Mouse (Mus musculus) liver, embryonic 15.5 days (tissue): ENCODE measurements around the gene Zfp940. TPM values are rescaled to one million over a fixed set of nuclear protein-coding genes. Genes with fewer than 3 reads are reported as not detected.
"Not testable (repeated sequence)": the region's sequence is repeated elsewhere in the genome, so short reads cannot be mapped to it uniquely, and the experiment has no call there.

Experiments
- ATAC-seq: fragments of 200-750 bp; cut with Nextera tagmentation; 2 replicates; pipeline ENCODE4 v1.8.0; 2017; ENCODE audit warnings: moderate number of reproducible peaks, mild to moderate bottlenecking, moderate library complexity; ENCODE audit not compliant: insufficient read depth
- H3K27ac ChIP-seq: fragments of 300-500 bp; sonication (generic); replicated peaks from 2 replicates; pipeline ENCODE4 v1.5.1; 2015; ENCODE audit warnings: mild to moderate bottlenecking, inconsistent platforms
- H3K27me3 ChIP-seq: fragments of 300-500 bp; sonication (generic); 2 replicates; pipeline ENCODE4 v1.6.1; 2015; ENCODE audit warnings: mild to moderate bottlenecking, inconsistent platforms
- H3K36me3 ChIP-seq: fragments of 300-500 bp; sonication (generic); replicated peaks from 2 replicates; pipeline ENCODE4 v1.6.1; 2015; ENCODE audit warnings: moderate library complexity, mild to moderate bottlenecking, inconsistent platforms
- H3K4me1 ChIP-seq: fragments of 300-500 bp; sonication (generic); replicated peaks from 2 replicates; pipeline ENCODE4 v1.6.1; 2015; ENCODE audit warnings: inconsistent platforms
- H3K4me2 ChIP-seq: fragments of 300-500 bp; sonication (generic); 2 replicates; pipeline ENCODE4 v1.6.1; 2015; ENCODE audit warnings: moderate library complexity, mild to moderate bottlenecking, inconsistent platforms
- H3K4me3 ChIP-seq: fragments of 300-500 bp; sonication (generic); replicated peaks from 2 replicates; pipeline ENCODE4 v1.5.1; 2015; ENCODE audit warnings: mild to moderate bottlenecking, inconsistent platforms
- H3K9ac ChIP-seq: fragments of 300-500 bp; sonication (generic); 2 replicates; pipeline ENCODE4 v1.6.1; 2015; ENCODE audit warnings: moderate library complexity, mild to moderate bottlenecking, inconsistent platforms
- H3K9me3 ChIP-seq: fragments of 300-500 bp; sonication (generic); replicated peaks from 2 replicates; pipeline ENCODE4 v1.6.1; 2016; ENCODE audit warnings: inconsistent platforms
- WGBS: fragments of 180-500 bp; shearing (Covaris S2); methylation state at CpG from one replicate; pipeline ENCODE4 v1.1.7; 2015; ENCODE audit warnings: mixed read lengths; ENCODE audit not compliant: insufficient replicate concordance; 5-methylcytosine and 5-hydroxymethylcytosine counted together
- polyA plus RNA-seq: library from polyadenylated mRNA; unstranded; fragments of >200 nt; fragmentation: Nextera tagmentation; extraction: Ambion mirVana; gene quantifications from 2 replicates; pipeline ENCODE4 v1.2.1, GENCODE M21; 2015

Gene Zfp940
- 0.36 and 0.83 TPM in 2 replicates for polyA plus RNA-seq

DNA sequence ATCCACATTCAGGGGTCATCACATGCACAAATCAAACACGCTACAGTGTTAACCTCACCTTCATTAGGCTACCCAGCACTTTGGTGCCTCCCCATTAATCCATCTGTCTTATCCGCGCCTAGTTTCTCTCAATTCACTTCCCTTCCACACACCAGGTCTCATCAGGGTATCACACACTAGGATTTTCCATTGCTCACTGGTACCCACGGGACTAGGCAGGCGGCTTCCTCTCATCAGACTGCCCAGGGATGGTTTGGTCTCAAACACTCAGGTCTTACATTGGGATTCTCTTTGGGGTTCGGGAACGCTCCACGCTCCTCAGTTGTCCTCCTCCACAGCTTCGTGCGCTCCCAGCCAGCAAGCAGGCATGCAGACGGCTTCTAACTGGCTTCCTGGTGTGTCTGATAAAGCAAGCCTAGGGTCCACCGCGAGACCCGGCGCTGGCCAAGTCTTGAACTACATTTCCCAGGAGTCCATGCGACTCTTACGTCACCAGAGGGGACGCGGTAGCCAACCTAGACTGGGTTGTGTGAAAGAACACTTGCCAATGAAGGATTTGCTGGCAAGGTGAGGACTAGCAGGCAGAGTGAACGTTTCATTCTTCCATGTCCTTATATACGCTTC lies at the start of gene Zfp940:
Gene Zfp940, minus strand, starts transcription at position 451 of the 624 bp plus-strand sequence.
- peak within 1 kb of the TSS; percentile 67 for H3K4me3 ChIP-seq
- peak within 1 kb of the TSS; percentile 43 for H3K9ac ChIP-seq
- H3K27ac ChIP-seq, result no peak within 1 kb of the TSS
- H3K9me3 ChIP-seq, result no peaks in the 10 kb centered on the region
- no peaks in the 10 kb centered on the region for H3K36me3 ChIP-seq
- peaks cover 12% of the 10 kb centered on the region for H3K4me1 ChIP-seq
- WGBS, result 2% methylated on average over 21 of the region's 21 CpGs
- ATAC-seq, result peak; percentile 85
- peak within 1 kb of the TSS; percentile 88 for H3K4me2 ChIP-seq
- H3K27me3 ChIP-seq, result no peaks in the 10 kb centered on the region

DNA sequence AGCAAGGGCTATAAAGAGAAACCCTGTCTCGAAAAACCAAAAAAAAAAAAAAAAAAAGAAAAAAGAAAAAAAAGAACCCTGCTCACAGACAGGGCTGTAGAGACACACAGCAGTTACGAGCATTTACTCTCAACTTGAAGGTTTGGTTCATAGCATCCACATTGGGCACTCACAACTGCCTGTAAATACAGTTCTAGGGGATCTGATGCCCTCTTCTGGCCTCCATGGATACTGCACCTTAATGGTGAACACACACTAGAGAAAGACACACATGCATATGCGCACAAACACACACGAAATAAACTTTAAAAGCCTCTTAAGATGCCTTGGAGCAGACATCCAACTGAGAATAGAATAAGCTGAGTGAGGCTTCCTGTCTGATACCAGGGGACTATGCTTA lies 44.9 kb upstream of the Zfp940 start:
- no peak overlapping the region for H3K4me3 ChIP-seq
- no peaks in the 10 kb centered on the region for H3K27me3 ChIP-seq
- no peak overlapping the region for H3K27ac ChIP-seq
- 77% methylated on average over 4 of the region's 4 CpGs for WGBS
- ATAC-seq, result no peak
- peaks cover 18% of the 10 kb centered on the region for H3K9me3 ChIP-seq
- no peaks in the 10 kb centered on the region for H3K4me1 ChIP-seq
- no peak overlapping the region for H3K4me2 ChIP-seq
- H3K36me3 ChIP-seq, result peaks cover 64% of the 10 kb centered on the region
- no peak overlapping the region for H3K9ac ChIP-seq

DNA sequence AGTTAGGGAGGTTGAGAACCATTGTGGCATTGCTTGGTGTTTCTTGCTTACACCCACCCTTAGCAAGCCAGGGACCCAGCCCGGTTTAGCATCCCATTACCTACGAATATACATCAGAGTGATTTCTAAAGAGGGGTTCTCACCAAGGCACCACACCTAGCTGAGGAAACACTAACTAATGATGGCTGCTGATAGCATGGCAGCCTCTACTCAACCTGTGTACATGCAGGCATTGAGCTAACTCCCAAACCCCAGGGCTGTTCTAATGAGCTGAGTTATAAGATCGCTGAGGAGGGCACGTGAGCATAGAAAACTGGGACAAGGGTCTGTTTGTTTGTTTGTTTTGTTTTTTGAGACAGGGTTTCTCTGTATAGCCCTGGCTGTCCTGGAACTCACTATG lies 39.3 kb upstream of the Zfp940 start:
- ATAC-seq, result no peak
- no peak overlapping the region for H3K9ac ChIP-seq
- peaks cover 51% of the 10 kb centered on the region for H3K36me3 ChIP-seq
- no peak overlapping the region for H3K27ac ChIP-seq
- no peaks in the 10 kb centered on the region for H3K27me3 ChIP-seq
- H3K4me3 ChIP-seq, result no peak overlapping the region
- peaks cover 33% of the 10 kb centered on the region for H3K9me3 ChIP-seq
- no peak overlapping the region for H3K4me2 ChIP-seq
- H3K4me1 ChIP-seq, result no peaks in the 10 kb centered on the region
- WGBS, result 81% methylated on average over 4 of the region's 4 CpGs

DNA sequence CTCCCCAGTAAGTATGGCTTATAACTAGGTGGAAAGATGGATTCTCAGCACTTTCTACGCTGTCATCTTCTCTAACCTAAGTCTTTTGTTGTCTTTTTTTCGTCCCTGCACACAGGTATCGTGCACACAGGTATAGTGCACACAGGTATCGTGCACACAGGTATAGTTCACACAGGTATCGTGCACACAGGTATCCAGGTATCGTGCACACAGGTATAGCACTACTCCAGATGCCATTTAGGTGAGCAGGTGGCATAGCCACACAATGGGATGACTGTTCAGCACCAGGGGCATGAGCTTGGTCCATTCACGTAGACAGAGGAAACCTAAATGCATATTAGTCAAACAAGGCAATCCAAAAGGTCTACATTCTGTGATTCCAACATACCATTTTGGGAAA lies 37.0 kb upstream of the Zfp940 start:
- Histone ChIP-seq H3K36me3 (peaks cover 37% of the 10 kb centered on the region), H3K4me2 (no peak overlapping the region), H3K27ac (no peak overlapping the region), H3K4me1 (no peaks in the 10 kb centered on the region), H3K9ac (no peak overlapping the region), H3K27me3 (no peaks in the 10 kb centered on the region), H3K4me3 (no peak overlapping the region), H3K9me3 (peaks cover 43% of the 10 kb centered on the region)
- 78% methylated on average over 7 of the region's 7 CpGs for WGBS
- no peak for ATAC-seq

DNA sequence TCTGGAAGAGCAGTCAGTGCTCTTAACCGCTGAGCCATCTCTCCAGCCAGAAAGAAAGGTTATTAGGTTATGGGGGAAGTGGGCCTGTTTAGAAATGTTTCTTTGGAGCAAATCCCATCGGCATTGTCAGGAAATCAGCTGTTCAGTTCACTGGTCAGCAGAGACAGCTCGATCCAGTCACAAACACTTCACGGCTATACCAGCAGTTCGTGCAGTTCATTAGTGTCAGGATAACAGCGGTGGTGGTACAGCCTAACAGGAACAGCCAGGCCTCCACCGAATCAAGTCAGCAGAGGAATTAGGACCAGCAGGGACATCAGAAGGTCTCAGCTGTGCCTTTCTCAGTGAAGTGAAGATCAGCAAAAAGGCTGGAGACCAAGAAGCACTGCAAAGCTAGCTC lies 27.4 kb upstream of the Zfp940 start:
- Histone ChIP-seq H3K27ac (no peak overlapping the region), H3K27me3 (no peaks in the 10 kb centered on the region), H3K36me3 (no peaks in the 10 kb centered on the region), H3K9ac (no peak overlapping the region), H3K4me1 (no peaks in the 10 kb centered on the region), H3K4me3 (no peak overlapping the region), H3K4me2 (no peak overlapping the region), H3K9me3 (peaks cover 7% of the 10 kb centered on the region)
- no peak for ATAC-seq
- 69% methylated on average over 7 of the region's 7 CpGs for WGBS

DNA sequence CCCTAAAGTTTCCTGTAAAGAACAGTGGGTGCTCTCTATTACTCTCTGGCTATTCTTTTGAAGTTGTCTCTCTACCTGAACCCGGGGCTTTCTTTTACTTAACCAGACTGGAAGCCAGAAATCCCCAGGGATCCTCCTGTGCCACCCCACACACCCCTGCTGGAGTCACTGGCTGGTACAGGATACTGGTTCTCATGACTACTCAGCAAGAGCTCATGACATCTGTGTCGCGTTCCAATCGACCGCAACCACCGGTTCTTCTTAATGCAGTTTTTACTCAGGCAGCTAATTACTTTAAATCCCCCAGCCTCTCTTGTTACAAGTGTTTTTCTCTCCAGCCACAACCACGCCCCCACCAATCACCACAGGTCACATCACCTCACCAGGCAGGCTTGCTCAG lies 26.6 kb upstream of the Zfp940 start:
- ATAC-seq, result no peak
- Histone ChIP-seq H3K4me3 (no peak overlapping the region), H3K27me3 (no peaks in the 10 kb centered on the region), H3K36me3 (peaks cover 8% of the 10 kb centered on the region), H3K4me2 (no peak overlapping the region), H3K9me3 (peaks cover 7% of the 10 kb centered on the region), H3K27ac (no peak overlapping the region), H3K4me1 (no peaks in the 10 kb centered on the region), H3K9ac (no peak overlapping the region)
- WGBS, result 67% methylated on average over 7 of the region's 7 CpGs

DNA sequence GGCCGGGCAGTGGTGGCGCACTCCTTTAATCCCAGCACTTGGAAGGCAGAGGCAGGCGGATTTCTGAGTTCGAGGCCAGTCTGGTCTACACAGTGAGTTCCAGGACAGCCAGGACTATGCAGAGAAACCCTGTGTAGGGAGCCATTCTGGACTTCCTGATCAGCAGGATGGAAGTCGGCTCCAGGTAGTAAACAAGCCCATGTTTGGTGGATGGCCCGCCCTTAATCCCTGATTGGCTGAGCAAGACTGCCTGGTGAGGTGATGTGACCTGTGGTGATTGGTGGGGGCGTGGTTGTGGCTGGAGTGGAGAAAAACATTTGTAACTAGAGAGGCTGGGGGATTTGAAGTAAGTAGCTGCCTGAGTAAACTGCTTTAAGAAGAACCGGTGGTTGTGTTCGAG lies 24.1 kb upstream of the Zfp940 start:
- H3K4me2 ChIP-seq, H3K4me1 ChIP-seq, H3K9me3 ChIP-seq, H3K4me3 ChIP-seq, ATAC-seq, H3K27ac ChIP-seq, H3K27me3 ChIP-seq, H3K9ac ChIP-seq: not testable (repeated sequence)
- WGBS, result 72% methylated on average over 9 of the region's 9 CpGs
- H3K36me3 ChIP-seq, result peaks cover 18% of the 10 kb centered on the region

DNA sequence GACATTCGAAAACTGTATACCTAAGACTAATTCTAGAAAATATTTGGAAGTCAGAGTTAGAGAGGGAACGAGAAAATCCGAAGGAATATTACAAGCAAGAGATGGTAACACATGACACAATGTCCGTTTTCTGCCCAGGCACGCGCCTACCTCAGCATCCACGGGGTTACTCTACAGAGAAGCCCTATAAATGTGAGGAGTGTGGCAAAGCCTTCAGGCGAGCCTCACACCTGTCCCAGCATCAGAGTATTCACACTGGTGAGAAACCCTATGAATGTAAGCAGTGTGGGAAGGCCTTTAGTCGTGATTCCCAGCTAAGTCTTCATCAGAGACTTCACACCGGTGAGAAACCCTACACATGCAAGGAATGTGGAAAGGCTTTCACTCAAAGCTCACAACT lies 20.8 kb upstream of the Zfp940 start:
- Histone ChIP-seq H3K27ac (no peak overlapping the region), H3K4me3 (no peak overlapping the region), H3K4me1 (no peaks in the 10 kb centered on the region), H3K4me2 (no peak overlapping the region), H3K27me3 (no peaks in the 10 kb centered on the region), H3K9ac (no peak overlapping the region), H3K9me3 (peaks cover 4% of the 10 kb centered on the region; the same call in 1 of the 2 replicates), H3K36me3 (peaks cover 18% of the 10 kb centered on the region)
- no peak for ATAC-seq
- WGBS, result 78% methylated on average over 10 of the region's 10 CpGs

DNA sequence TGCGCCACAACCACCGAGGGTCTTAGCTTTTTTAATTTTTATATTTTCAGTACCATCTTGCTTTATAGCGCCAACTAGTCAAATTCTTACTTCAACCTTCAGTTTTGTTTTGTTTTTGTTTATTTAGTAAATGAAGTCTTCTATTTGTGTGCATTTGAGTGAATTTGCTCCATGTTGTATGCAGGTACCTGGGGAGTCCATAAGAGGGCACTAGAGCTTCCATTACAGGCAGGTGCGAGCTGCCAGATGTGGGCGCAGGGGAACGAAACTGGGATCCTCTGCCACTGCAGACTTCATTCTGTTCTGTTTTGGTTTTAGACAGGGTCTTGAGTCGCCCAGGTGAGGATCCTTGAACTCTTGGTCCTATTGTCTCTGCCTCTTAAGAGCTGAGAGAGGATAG lies 8.2 kb upstream of the Zfp940 start:
- WGBS, result 82% methylated on average over 7 of the region's 7 CpGs
- no peak for ATAC-seq

DNA sequence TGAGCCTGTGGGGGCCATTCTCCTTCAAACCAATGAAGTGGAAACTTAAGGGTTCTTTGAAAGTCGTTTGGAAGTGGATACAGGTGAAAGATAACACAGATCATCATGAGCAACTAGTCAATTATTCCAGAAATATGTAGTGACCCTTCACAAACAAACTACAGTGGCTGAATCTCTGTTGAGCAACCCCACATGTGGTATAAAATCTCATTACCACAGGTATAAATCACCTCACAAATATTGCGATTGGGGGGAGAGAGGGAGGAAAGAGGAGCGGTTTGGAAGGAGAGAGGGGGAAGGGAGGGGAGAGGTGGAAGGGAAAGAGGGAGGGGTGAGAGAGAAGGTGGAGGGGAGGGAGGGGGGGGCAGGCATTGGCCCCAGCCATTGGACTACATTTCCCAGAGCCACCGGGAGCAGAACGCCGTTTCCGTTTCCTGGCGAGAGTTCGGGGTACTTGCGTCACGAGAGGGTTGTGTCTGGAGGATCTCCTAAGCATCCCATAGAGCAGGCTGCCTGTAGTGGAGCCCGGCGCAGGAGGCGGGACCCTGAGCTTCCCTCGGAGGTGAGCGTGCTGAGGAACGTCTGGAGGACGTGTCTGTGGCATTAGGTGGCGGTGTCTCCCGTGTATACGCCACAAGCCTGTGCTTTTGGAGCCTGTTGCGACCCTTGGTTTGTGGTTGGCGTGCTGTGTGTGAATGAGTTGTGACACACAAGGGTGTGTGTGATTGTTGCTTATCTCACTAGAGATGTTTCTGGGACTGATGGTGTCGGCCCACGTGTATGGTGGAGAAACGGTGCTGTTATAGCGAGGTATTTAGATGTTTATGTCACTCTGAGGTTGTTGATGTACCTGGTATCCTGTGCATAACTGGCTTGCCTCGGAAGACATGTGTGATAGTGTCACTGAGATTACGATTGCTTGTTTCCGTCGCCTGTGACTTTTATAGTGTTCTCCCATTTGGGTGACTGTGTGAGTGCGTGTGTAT lies 6.4 kb upstream of the Zfp940 start, which contains the start of gene Zfp420:
Gene Zfp420, plus strand, starts transcription at position 448 of the 986 bp plus-strand sequence.
- Histone ChIP-seq H3K4me3 (peak within 1 kb of the TSS; percentile 62), H3K9me3 (no peaks in the 10 kb centered on the region), H3K27me3 (no peaks in the 10 kb centered on the region), H3K4me1 (peaks cover 13% of the 10 kb centered on the region), H3K4me2 (peak within 1 kb of the TSS; percentile 80), H3K36me3 (no peaks in the 10 kb centered on the region), H3K9ac (peak within 1 kb of the TSS; percentile 49), H3K27ac (no peak within 1 kb of the TSS)
- WGBS, result 5% methylated on average over 32 of the region's 32 CpGs
- peak; percentile 92 for ATAC-seq

More for the DNA sequence above, 8.2 kb upstream of the Zfp940 start:
- Histone ChIP-seq H3K9me3 (no peaks in the 10 kb centered on the region), H3K4me3 (no peak overlapping the region), H3K36me3 (no peaks in the 10 kb centered on the region), H3K4me1 (peaks cover 13% of the 10 kb centered on the region), H3K4me2 (no peak overlapping the region), H3K27ac (no peak overlapping the region), H3K9ac (no peak overlapping the region), H3K27me3 (no peaks in the 10 kb centered on the region)

DNA sequence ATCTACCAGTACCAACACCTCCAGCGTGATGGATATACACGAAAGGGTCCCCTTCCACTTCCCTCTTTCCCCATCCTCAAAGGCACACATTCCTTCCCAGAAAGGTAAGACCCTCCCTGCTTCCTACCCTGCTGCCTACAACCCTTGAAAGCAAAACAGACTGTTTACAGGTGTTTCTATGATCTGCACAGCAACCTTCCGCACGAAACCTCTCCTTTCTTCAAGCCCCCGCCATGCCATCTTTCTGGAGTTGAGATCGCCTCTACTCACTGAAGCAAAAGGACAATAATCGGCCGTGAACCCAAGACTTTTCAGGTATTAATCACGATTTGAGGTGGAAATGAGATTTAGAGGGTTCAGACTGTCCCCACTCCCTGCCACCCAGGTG lies 644 bp downstream of the Zfp940 start:
- Histone ChIP-seq H3K9ac (peak overlapping the region; percentile 43; the same call in 1 of the 2 replicates), H3K4me3 (peak overlapping the region; percentile 67), H3K4me1 (peaks cover 12% of the 10 kb centered on the region), H3K27me3 (no peaks in the 10 kb centered on the region), H3K27ac (no peak overlapping the region), H3K4me2 (peak overlapping the region; percentile 88), H3K9me3 (no peaks in the 10 kb centered on the region), H3K36me3 (no peaks in the 10 kb centered on the region)
- ATAC-seq, result no peak
- WGBS, result 44% methylated on average over 9 of the region's 9 CpGs
